Mouse (Mus musculus): ENCODE data around the gene Atp11c. TPM values are rescaled to one million over a fixed set of nuclear protein-coding genes. Genes with fewer than 3 reads are reported as not detected.

Atp11c gene
- 10 to 100 TPM; 13.6 to 15.1 (median 14.5) TPM for total RNA-seq (2022)

DNA sequence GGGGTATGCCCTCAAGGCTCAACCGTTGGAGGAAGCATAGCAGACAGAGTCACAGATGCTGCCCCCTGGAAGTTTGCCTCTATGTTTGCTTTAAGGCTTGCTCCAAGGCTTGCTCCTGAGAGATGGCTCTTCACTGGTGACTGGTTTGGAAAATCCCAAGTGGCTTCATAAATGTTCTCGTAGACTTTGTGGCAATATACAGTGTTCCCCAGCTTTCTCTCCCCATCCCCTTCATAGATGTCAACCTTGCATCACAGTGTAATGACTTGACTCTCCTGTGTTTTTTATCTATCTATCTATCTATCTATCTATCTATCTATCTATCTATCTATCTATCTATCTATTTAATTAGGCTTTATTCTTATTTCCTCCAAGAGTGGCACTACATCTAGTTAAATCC lies at the start of gene Atp11c:
Atp11c (minus strand) TSS at position 101 of the 400 bp plus-strand sequence.
- no peak for DNase-seq

- DNase-seq, result no peak
Measured at GRCm38 (mm10) chrX:60609202-60609601, 16.7 kb upstream of the Atp11c start.

DNA sequence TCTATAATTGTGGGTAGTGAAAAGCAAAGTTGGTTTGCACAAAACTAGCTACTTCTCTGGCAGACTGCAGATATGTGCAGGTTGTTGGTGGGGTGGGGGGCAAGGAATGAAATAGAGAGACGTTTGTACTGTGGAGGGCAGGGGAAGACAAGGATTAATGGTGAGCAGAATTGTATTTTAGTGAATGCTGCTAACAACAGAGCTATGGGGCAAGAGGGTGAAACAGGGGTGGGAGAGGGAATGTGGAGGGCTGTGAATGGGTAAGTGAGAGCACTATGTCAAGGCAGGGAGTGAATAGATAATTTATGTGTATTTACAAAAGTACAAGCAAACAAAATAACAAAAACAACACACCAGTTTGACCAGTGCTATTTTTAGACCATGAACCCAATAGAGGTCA lies 22.0 kb downstream of the Atp11c start:
- no peak for DNase-seq

GRCm38 (mm10) chrX:60569047-60569446 lies 23.5 kb downstream of the Atp11c start:
- no peak for DNase-seq

GRCm38 (mm10) chrX:60555242-60555641 lies 37.3 kb downstream of the Atp11c start:
- DNase-seq, result no peak

DNA sequence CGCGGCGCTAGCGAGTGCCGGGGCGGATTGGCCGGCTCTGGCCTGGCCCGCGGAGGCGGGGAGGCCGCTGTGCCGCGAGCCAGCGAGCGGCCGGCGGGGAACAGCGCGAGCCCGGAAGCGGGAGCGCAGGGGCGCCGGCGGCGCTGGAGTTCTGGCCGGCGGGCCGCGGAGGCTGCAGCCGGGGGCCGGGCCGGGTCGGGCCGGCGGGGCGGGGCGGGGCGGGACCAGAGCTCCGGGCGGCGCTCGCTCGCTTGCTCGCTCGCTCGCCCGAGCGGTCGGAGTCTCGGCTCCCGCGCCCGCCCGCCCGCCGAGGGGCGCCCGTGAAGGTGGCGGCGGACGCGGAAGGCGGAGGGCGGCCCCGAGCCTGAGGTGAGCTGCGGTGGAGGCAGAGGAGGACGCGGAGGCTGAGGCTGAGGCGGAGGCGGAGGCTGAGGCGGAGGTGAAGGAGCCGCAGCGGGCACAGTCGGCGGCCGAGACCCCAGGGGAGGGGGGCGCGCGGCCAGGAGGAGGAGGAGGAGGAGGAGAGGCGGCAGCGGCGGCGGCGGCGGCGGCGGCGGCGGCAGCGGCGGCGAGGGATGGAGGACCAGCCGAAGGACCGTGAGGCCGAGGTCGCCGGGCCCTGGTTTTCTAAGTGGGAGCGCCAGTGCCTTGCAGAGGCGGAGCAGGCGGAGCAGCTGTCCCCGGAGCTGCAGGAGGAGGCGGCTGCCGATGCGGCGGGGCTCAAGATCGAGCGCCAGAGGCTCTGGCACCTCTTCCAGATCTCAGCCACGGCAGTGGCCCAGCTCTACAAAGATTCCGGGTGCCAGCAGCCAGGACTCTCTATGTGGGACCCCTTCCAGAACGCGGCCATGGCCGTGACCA lies 44.8 kb downstream of the Atp11c start:
- DNase-seq, result peak; percentile 2

- DNase-seq, result peak; percentile 5
Measured at GRCm38 (mm10) chrX:60547098-60547443, 45.4 kb downstream of the Atp11c start.

DNA sequence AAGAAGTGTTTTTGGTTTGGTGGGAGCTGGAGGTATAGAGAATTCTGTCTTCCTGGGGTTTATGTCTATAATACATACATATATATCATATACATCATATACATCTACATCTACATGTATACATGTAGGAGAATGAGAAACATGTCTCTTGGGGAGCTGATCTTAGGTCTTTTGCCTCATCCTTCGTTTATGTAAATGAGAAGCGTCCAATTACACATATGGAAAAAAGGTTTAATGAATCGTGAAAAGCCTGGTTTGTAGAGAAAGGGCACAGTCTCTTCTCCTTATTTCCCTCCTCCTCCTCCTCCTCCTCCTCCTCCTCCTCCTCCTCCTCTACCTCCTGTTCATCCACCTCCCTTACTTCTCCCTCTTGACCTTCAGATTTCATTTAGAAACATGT lies 46.6 kb downstream of the Atp11c start:
- DNase-seq, result no peak

- DNase-seq, result no peak
Measured at GRCm38 (mm10) chrX:60545444-60545843, 47.1 kb downstream of the Atp11c start.

GRCm38 (mm10) chrX:60544098-60544497 lies 48.4 kb downstream of the Atp11c start:
- no peak for DNase-seq

- DNase-seq, result no peak
Measured at GRCm38 (mm10) chrX:60542901-60543300, 49.6 kb downstream of the Atp11c start.

- DNase-seq, result no peak
Measured at GRCm38 (mm10) chrX:60539149-60539548, 53.3 kb downstream of the Atp11c start, which contains the start of gene Gm7073. Gene Gm7073, minus strand, starts transcription at chrX:60539249.

- DNase-seq, result no peak
Measured at GRCm38 (mm10) chrX:60503995-60504394, 88.5 kb downstream of the Atp11c start.

DNA sequence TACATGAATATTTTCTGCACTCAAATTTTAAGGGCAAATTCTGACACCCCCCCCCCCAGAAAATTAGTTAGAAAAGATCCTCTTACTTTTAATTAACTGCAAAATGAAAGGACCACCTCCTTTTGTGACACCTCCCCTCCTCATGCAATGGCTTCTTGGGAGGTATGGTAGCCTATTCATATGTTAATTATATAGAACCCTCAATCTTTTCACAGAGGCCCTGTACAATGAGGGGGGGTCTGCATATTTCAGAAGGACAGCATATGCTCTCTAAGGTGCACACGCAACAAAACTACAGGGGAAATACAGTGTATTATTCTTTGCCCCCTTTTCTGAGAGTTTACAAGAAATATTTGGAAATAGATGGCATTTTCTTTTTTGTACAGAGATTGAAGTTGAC lies 94.7 kb downstream of the Atp11c start:
- DNase-seq, result no peak

DNA sequence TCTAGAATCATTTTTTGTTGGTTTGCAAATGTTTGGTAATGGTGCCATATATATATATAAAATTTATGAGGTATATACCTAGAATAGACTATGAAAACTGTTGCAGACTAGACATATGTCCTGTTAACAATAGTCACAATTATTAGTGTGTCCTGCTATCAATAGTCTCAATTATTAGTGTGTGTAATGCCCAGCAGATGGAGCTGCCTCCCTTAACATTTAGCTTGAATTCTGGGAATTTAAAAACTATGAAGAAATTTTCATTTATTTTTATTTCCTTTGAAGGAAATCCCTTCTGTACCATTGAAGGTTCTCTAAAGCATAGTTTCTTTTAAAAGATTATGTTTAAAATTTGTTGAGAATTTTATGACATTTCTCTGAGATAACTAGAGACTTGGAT lies 97.2 kb downstream of the Atp11c start:
- DNase-seq, result no peak

GRCm38 (mm10) chrX:60463786-60464185 lies 128.7 kb downstream of the Atp11c start:
- DNase-seq, result no peak

DNA sequence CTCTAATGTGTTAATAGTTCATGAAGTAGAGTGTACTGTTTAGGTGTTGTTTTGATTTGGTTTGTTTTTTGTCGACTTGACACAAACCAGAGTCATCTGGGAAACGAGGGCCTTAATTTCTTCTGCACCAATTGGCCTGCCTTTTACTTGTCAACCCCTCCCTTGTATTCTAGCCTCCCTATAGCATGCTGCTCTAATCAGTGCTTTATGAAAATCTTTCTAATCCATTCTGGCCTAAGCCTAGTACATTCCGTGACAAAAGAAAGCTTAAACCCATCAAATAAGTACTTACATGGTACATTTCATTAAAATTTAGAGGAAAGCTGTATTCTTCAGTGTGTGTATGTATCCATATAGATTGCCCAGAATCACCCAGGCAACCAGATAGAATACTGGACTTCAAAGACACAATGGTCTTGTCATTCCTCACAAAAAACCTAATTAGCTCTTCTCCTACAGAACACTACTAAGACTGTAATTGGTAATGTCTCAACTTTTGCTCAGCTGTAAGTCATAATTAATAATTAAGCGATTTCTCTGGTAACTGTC lies 177.9 kb downstream of the Atp11c start:
- DNase-seq, result no peak

GRCm38 (mm10) chrX:60405681-60406080 lies 186.8 kb downstream of the Atp11c start:
- no peak for DNase-seq

DNA sequence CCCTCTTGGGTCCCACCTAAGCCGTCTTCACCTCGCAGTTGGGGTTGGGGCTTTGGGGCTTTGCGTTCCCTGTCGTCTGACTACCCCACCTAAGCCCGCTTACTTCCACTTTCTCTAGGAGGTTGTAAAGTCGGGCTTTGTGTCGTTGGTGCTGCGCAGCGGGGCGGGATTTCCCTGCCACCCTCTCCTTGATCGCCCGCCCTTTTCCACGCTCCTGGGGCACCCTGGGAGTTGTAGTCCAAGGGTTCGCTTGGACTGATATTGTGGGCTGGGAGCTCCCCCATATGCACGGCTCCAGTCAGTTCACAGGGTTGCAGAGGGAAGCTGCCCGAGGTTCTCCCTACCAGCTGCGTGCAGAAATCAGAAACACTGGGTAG lies 187.8 kb downstream of the Atp11c start:
- peak; percentile 87 for DNase-seq

- peak; percentile 35 for DNase-seq
Measured at GRCm38 (mm10) chrX:60403764-60404667, 188.5 kb downstream of the Atp11c start.

- DNase-seq, result peak; percentile 7
Measured at GRCm38 (mm10) chrX:60403062-60403763, 189.3 kb downstream of the Atp11c start.

DNA sequence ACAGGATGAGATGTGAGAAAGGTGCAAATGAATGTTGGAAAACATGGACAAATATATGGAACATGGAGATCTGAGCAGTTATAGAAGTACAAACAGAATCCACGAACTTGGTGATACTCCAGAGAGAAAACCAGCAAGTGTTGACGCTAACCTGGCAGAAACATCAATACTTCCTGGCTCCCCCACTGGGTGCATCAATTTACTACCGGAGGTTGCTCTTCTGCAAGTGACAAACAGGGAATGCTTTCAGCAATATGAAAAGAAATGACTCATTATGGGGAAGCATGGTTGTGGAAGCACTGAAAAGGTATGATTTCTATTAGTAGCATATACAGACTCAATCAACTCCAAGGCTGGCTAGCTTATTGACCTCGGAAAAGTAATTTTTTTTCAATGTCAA lies 198.2 kb downstream of the Atp11c start:
- DNase-seq, result no peak

Data from adrenal gland, adult 8-10 months (tissue).